Mouse (Mus musculus) effector memory CD4-positive, alpha-beta T cell, adult 5 months (primary cell): Measurements from ENCODE around the gene Zfp281. TPM values are rescaled to one million over a fixed set of nuclear protein-coding genes. Genes with fewer than 3 reads are reported as not detected.

Source experiments
- polyA plus RNA-seq: library from polyadenylated mRNA; unstranded; fragments of 100-300 nt; shearing (Covaris generic); gene quantifications from one replicate; pipeline ENCODE4 v1.2.1, GENCODE M21; 2017

The Zfp281 gene
- 38.0 TPM for polyA plus RNA-seq

GRCm38 (mm10) chr1:136624146-136625018, at the start of gene Zfp281:
TSS of gene Zfp281 (plus strand) at chr1:136624901.

Other genes with a start within 250 kb of the Zfp281 start
- 14.2 TPM for gene Ddx59, start 209.6 kb upstream of the Zfp281 start, polyA plus RNA-seq
- gene Kif14, start 158.6 kb upstream of the Zfp281 start, polyA plus RNA-seq: 0.09 TPM